Mouse (Mus musculus): ENCODE results near the gene Gm10799. TPM values are rescaled to one million over a fixed set of nuclear protein-coding genes. Genes with fewer than 3 reads are reported as not detected.

The Gm10799 gene
- polyA plus RNA-seq, 1 experiment from 2014 or later: not detected

DNA sequence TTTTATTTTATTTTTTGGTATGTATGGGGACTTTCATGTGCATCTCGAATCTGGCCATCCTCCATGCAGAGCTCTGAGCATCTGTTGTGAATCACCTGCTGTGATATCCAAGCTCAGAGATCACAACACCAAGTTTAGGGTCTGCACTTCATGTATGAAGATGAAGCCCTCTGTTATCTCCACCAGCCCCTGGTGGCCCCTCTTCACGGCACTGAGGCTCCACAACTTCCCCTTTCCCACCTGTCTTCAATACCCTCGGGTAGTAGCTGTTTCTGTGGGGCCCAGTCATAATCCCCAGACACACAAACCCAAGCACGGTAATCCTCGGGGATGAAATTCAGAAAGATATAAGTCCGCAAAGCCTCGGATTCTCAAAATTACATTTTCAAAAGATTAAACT lies 45.3 kb downstream of the Gm10799 start:
- Histone ChIP-seq H3K4me3 (no peak overlapping the region), H3K27ac (replicated peaks) (no peak overlapping the region), H3K4me1 (peaks cover 5% of the 10 kb centered on the region; the same call in 1 of the 2 replicates), H3K27me3 (replicated peaks) (no peaks in the 10 kb centered on the region), H3K4me2 (no peak overlapping the region), H3K9me3 (no peaks in the 10 kb centered on the region), H3K9ac (no peak overlapping the region), H3K36me3 (no peaks in the 10 kb centered on the region)
- 77% methylated on average over 7 of the region's 7 CpGs for WGBS
- ATAC-seq (ENCODE audit: extremely low read depth, insufficient number of reproducible peaks, low FRiP score, low TSS enrichment): no peak

Other genes with a start within 250 kb of the Gm10799 start
- 23.9 and 24.5 TPM in 2 replicates for gene Lmo2, start 110.6 kb downstream of the Gm10799 start, polyA plus RNA-seq (2015; fragmentation: Nextera tagmentation; extraction: Ambion mirVana)
- 37.2 and 42.8 TPM in 2 replicates for gene Fbxo3, start 40.8 kb downstream of the Gm10799 start, polyA plus RNA-seq (2015; fragmentation: Nextera tagmentation; extraction: Ambion mirVana)
- 1.6 and 1.9 TPM in 2 replicates for gene 4931422A03Rik, start 40.2 kb downstream of the Gm10799 start, polyA plus RNA-seq (2015; fragmentation: Nextera tagmentation; extraction: Ambion mirVana)
- not detected in 2 replicates for gene Gm10912, start 2.7 kb downstream of the Gm10799 start, polyA plus RNA-seq (2015; fragmentation: Nextera tagmentation; extraction: Ambion mirVana)
- gene Cd59b, start 1.3 kb upstream of the Gm10799 start, polyA plus RNA-seq (2015; fragmentation: Nextera tagmentation; extraction: Ambion mirVana): 4.7 and 6.9 TPM in 2 replicates
- gene Cd59a, start 27.3 kb upstream of the Gm10799 start, polyA plus RNA-seq (2015; fragmentation: Nextera tagmentation; extraction: Ambion mirVana): 62.0 and 66.4 TPM in 2 replicates
- 0.31 and 0.67 TPM in 2 replicates for gene A930018P22Rik, start 54.2 kb upstream of the Gm10799 start, polyA plus RNA-seq (2015; fragmentation: Nextera tagmentation; extraction: Ambion mirVana)

Data from heart, embryonic 13.5 days (tissue).